Mouse (Mus musculus) hindbrain, embryonic 13.5 days (tissue): ENCODE measurements at regions not wholly inside any gene's neighbourhood (a gene's known extent, or its start where the extent isn't known, plus 50 kb on each side); places are given as distances from the start of the nearest gene placed in this dataset.

Source experiments
- ATAC-seq: fragments of 200-750 bp; cut with Nextera tagmentation; 2 replicates; pipeline ENCODE4 v1.8.0; 2017; ENCODE audit warnings: moderate TSS enrichment; ENCODE audit not compliant: low FRiP score
- H3K27ac ChIP-seq: fragments of 300-500 bp; sonication (generic); 2 replicates; pipeline ENCODE4 v1.5.1; 2015; ENCODE audit warnings: inconsistent platforms, mild to moderate bottlenecking, moderate library complexity
- H3K27me3 ChIP-seq: fragments of 300-500 bp; sonication (generic); 2 replicates; pipeline ENCODE4 v1.6.1; 2015; ENCODE audit warnings: mild to moderate bottlenecking, inconsistent platforms
- H3K36me3 ChIP-seq: fragments of 300-500 bp; sonication (generic); 2 replicates; pipeline ENCODE4 v1.6.1; 2015; ENCODE audit warnings: mild to moderate bottlenecking, inconsistent platforms
- H3K4me1 ChIP-seq: fragments of 300-500 bp; sonication (generic); replicated peaks from 2 replicates; pipeline ENCODE4 v1.6.1; 2015; ENCODE audit warnings: inconsistent platforms
- H3K4me2 ChIP-seq: fragments of 300-500 bp; sonication (generic); 2 replicates; pipeline ENCODE4 v1.6.1; 2015; ENCODE audit warnings: inconsistent platforms, mild to moderate bottlenecking, moderate library complexity
- H3K4me3 ChIP-seq: fragments of 300-500 bp; sonication (generic); 2 replicates; pipeline ENCODE4 v1.5.1; 2015; ENCODE audit warnings: mild to moderate bottlenecking, inconsistent platforms
- H3K9ac ChIP-seq: fragments of 300-500 bp; sonication (generic); 2 replicates; pipeline ENCODE4 v1.6.1; 2015; ENCODE audit warnings: mild to moderate bottlenecking, inconsistent platforms
- H3K9me3 ChIP-seq: fragments of 300-500 bp; sonication (generic); 2 replicates; pipeline ENCODE4 v1.6.1; 2016; ENCODE audit warnings: inconsistent platforms
- WGBS: fragments of 180-500 bp; shearing (Covaris S2); methylation state at CpG from one replicate; pipeline ENCODE4 v1.1.7; 2015; 5-methylcytosine and 5-hydroxymethylcytosine counted together

GRCm38 (mm10) chr1:193588477-193589464 is 218.7 kb upstream of the Camk1g start:
- peaks cover 40% of the 10 kb centered on the region for H3K4me1 ChIP-seq
- H3K9ac ChIP-seq, result no peak overlapping the region
- H3K36me3 ChIP-seq, result no peaks in the 10 kb centered on the region
- no peak overlapping the region for H3K4me3 ChIP-seq
- peak overlapping the region; percentile 46; the same call in 1 of the 2 replicates for H3K27ac ChIP-seq
- H3K27me3 ChIP-seq, result no peaks in the 10 kb centered on the region
- H3K9me3 ChIP-seq, result no peaks in the 10 kb centered on the region
- WGBS, result 19% methylated on average over 12 of the region's 12 CpGs
- ATAC-seq, result peak; percentile 67; the same call in 1 of the 2 replicates
- H3K4me2 ChIP-seq, result 0 out of 2 replicates have a peak overlapping the region, but pooled peaks have one; percentile 1

GRCm38 (mm10) chr1:193587317-193587716 is 217.2 kb upstream of the Camk1g start:
- Histone ChIP-seq H3K9me3 (no peaks in the 10 kb centered on the region), H3K36me3 (no peaks in the 10 kb centered on the region), H3K4me3 (no peak overlapping the region), H3K27ac (no peak overlapping the region), H3K4me1 (peaks cover 40% of the 10 kb centered on the region), H3K9ac (no peak overlapping the region), H3K4me2 (no peak overlapping the region), H3K27me3 (no peaks in the 10 kb centered on the region)
- 74% methylated on average over 2 of the region's 2 CpGs for WGBS
- no peak for ATAC-seq

- no peak overlapping the region for H3K27ac ChIP-seq
- 84% methylated on average over 6 of the region's 6 CpGs for WGBS
- peaks cover 40% of the 10 kb centered on the region for H3K4me1 ChIP-seq
- no peaks in the 10 kb centered on the region for H3K36me3 ChIP-seq
- H3K4me3 ChIP-seq, result no peak overlapping the region
- H3K9me3 ChIP-seq, result no peaks in the 10 kb centered on the region
- ATAC-seq, result no peak
- no peak overlapping the region for H3K9ac ChIP-seq
- H3K27me3 ChIP-seq, result no peaks in the 10 kb centered on the region
- H3K4me2 ChIP-seq, result no peak overlapping the region
Measured at GRCm38 (mm10) chr1:193586896-193587295, 216.8 kb upstream of the Camk1g start.

GRCm38 (mm10) chr1:193583791-193584190 is 213.7 kb upstream of the Camk1g start:
- H3K36me3 ChIP-seq, result no peaks in the 10 kb centered on the region
- no peak for ATAC-seq
- H3K27ac ChIP-seq, result no peak overlapping the region
- H3K9ac ChIP-seq, result no peak overlapping the region
- no peak overlapping the region for H3K4me2 ChIP-seq
- peaks cover 19% of the 10 kb centered on the region for H3K4me1 ChIP-seq
- H3K9me3 ChIP-seq, result no peaks in the 10 kb centered on the region
- 76% methylated on average over 2 of the region's 2 CpGs for WGBS
- no peaks in the 10 kb centered on the region for H3K27me3 ChIP-seq
- H3K4me3 ChIP-seq, result no peak overlapping the region

- peaks cover 9% of the 10 kb centered on the region for H3K4me1 ChIP-seq
Measured at GRCm38 (mm10) chr1:193580393-193580792, 210.3 kb upstream of the Camk1g start.

GRCm38 (mm10) chr1:193579671-193580070 is 209.6 kb upstream of the Camk1g start:
- Histone ChIP-seq H3K4me3 (no peak overlapping the region), H3K27ac (no peak overlapping the region), H3K4me1 (peaks cover 9% of the 10 kb centered on the region), H3K36me3 (no peaks in the 10 kb centered on the region), H3K9me3 (no peaks in the 10 kb centered on the region), H3K9ac (no peak overlapping the region), H3K4me2 (no peak overlapping the region), H3K27me3 (no peaks in the 10 kb centered on the region)
- WGBS, result 55% methylated on average over 3 of the region's 3 CpGs
- no peak for ATAC-seq

More at GRCm38 (mm10) chr1:193580393-193580792, 210.3 kb upstream of the Camk1g start:
- H3K36me3 ChIP-seq, result no peaks in the 10 kb centered on the region
- no peak for ATAC-seq
- no peak overlapping the region for H3K4me2 ChIP-seq
- 83% methylated on average over 4 of the region's 4 CpGs for WGBS
- no peak overlapping the region for H3K9ac ChIP-seq
- no peaks in the 10 kb centered on the region for H3K9me3 ChIP-seq
- H3K4me3 ChIP-seq, result no peak overlapping the region
- no peak overlapping the region for H3K27ac ChIP-seq
- no peaks in the 10 kb centered on the region for H3K27me3 ChIP-seq

- Histone ChIP-seq H3K9ac (no peak overlapping the region), H3K4me1 (peaks cover 9% of the 10 kb centered on the region), H3K4me2 (no peak overlapping the region), H3K9me3 (no peaks in the 10 kb centered on the region), H3K27ac (no peak overlapping the region), H3K4me3 (no peak overlapping the region), H3K27me3 (no peaks in the 10 kb centered on the region), H3K36me3 (no peaks in the 10 kb centered on the region)
- WGBS, result 85% methylated on average over 2 of the region's 2 CpGs
- ATAC-seq, result no peak
Measured at GRCm38 (mm10) chr1:193578661-193579175, 208.6 kb upstream of the Camk1g start.

GRCm38 (mm10) chr1:193577821-193578220 is 207.7 kb upstream of the Camk1g start:
- 72% methylated on average over 2 of the region's 2 CpGs for WGBS
- H3K36me3 ChIP-seq, result no peaks in the 10 kb centered on the region
- H3K27me3 ChIP-seq, result no peaks in the 10 kb centered on the region
- H3K9me3 ChIP-seq, result no peaks in the 10 kb centered on the region
- no peak for ATAC-seq
- H3K27ac ChIP-seq, result no peak overlapping the region
- H3K9ac ChIP-seq, result no peak overlapping the region
- no peak overlapping the region for H3K4me2 ChIP-seq
- H3K4me3 ChIP-seq, result no peak overlapping the region
- peaks cover 9% of the 10 kb centered on the region for H3K4me1 ChIP-seq

- no peak overlapping the region for H3K4me2 ChIP-seq
- 4% methylated on average over 12 of the region's 12 CpGs for WGBS
- H3K9ac ChIP-seq, result no peak overlapping the region
- ATAC-seq, result peak; percentile 92
- peaks cover 9% of the 10 kb centered on the region for H3K4me1 ChIP-seq
- H3K27ac ChIP-seq, result peak overlapping the region; percentile 71
- H3K4me3 ChIP-seq, result no peak overlapping the region
- H3K27me3 ChIP-seq, result no peaks in the 10 kb centered on the region
- H3K9me3 ChIP-seq, result no peaks in the 10 kb centered on the region
- no peaks in the 10 kb centered on the region for H3K36me3 ChIP-seq
Measured at GRCm38 (mm10) chr1:193575986-193576713, 206.1 kb upstream of the Camk1g start.

GRCm38 (mm10) chr1:193572827-193573226 is 202.7 kb upstream of the Camk1g start:
- H3K9ac ChIP-seq, result no peak overlapping the region
- no peaks in the 10 kb centered on the region for H3K27me3 ChIP-seq
- H3K27ac ChIP-seq, result no peak overlapping the region
- H3K4me1 ChIP-seq, result peaks cover 9% of the 10 kb centered on the region
- no peaks in the 10 kb centered on the region for H3K36me3 ChIP-seq
- H3K9me3 ChIP-seq, result no peaks in the 10 kb centered on the region
- 85% methylated on average over 2 of the region's 2 CpGs for WGBS
- no peak for ATAC-seq
- H3K4me3 ChIP-seq, result no peak overlapping the region
- H3K4me2 ChIP-seq, result no peak overlapping the region

GRCm38 (mm10) chr1:193572411-193572810 is 202.3 kb upstream of the Camk1g start:
- 96% methylated on average over 3 of the region's 3 CpGs for WGBS

GRCm38 (mm10) chr1:193571088-193571487 is 201.0 kb upstream of the Camk1g start:
- Histone ChIP-seq H3K27me3 (no peaks in the 10 kb centered on the region), H3K4me3 (no peak overlapping the region), H3K9me3 (no peaks in the 10 kb centered on the region), H3K4me1 (peaks cover 5% of the 10 kb centered on the region), H3K36me3 (no peaks in the 10 kb centered on the region), H3K9ac (no peak overlapping the region), H3K4me2 (no peak overlapping the region), H3K27ac (no peak overlapping the region)
- ATAC-seq, result no peak

More at GRCm38 (mm10) chr1:193572411-193572810, 202.3 kb upstream of the Camk1g start:
- no peaks in the 10 kb centered on the region for H3K9me3 ChIP-seq
- no peaks in the 10 kb centered on the region for H3K27me3 ChIP-seq
- H3K27ac ChIP-seq, result no peak overlapping the region
- H3K9ac ChIP-seq, result no peak overlapping the region
- H3K4me3 ChIP-seq, result no peak overlapping the region
- H3K36me3 ChIP-seq, result no peaks in the 10 kb centered on the region
- peaks cover 9% of the 10 kb centered on the region for H3K4me1 ChIP-seq
- ATAC-seq, result no peak
- no peak overlapping the region for H3K4me2 ChIP-seq
